ENCODE assay signal across 16 mouse cellular contexts in genomic region chr17:74386657-74387056, GRCm38 (mm10).
"Had no signal": no experiment of that assay in that cellular context is flagged by ENCODE, and none has a peak within 500 bp of the region (broad histone marks: within the 10 kb centered on the region; RNA-seq: fewer than 3 reads in every experiment).

No protein-coding gene starts in this region.

- H3K27ac ChIP-seq: neural tube, embryonic 13.5 days; neural tube, embryonic 15.5 days; stomach, embryonic 15.5 days; stomach, postnatal 0 days had no signal

- H3K9ac ChIP-seq: neural tube, embryonic 13.5 days; neural tube, embryonic 15.5 days; stomach, embryonic 15.5 days had no signal

- H3K4me1 ChIP-seq: neural tube, embryonic 13.5 days; neural tube, embryonic 15.5 days; stomach, embryonic 15.5 days had no signal

- DNase-seq: retina, postnatal 1 day; right cerebral cortex, adult 18-20 months; right cerebral cortex, postnatal 14 days; right cerebral cortex, postnatal 25 days; right cerebral cortex, postnatal 4 days; spleen, adult 18-20 months; thymus, adult 18-20 months; thymus, adult 2 months; thymus, postnatal 14 days; thymus, postnatal 25 days; thymus, postnatal 36 days; thymus, postnatal 4 days had no signal

- H3K9me3 ChIP-seq: neural tube, embryonic 13.5 days; neural tube, embryonic 15.5 days; stomach, embryonic 15.5 days had no signal

- H3K4me2 ChIP-seq: neural tube, embryonic 13.5 days; neural tube, embryonic 15.5 days; stomach, embryonic 15.5 days had no signal

- H3K4me3 ChIP-seq: neural tube, embryonic 13.5 days; neural tube, embryonic 15.5 days; stomach, embryonic 15.5 days had no signal

- H3K27me3 ChIP-seq: neural tube, embryonic 13.5 days; neural tube, embryonic 15.5 days; stomach, embryonic 15.5 days had no signal
